Mouse (Mus musculus) gastrocnemius, postnatal 36 days (tissue): ENCODE data around the gene Gm10974. TPM values are rescaled to one million over a fixed set of nuclear protein-coding genes. Genes with fewer than 3 reads are reported as not detected.

Experiments used
- DNase-seq, 2 experiments: peaks; one replicate each; pipeline ENCODE4 v3.0.0; 2022
- intact Hi-C: fragments of 180-260 bp; cut with DNase I; formaldehyde crosslinking; loops from one replicate; pipeline ENCODE4 v1.15.1; 2025
- long read RNA-seq, 2 experiments: library from polyadenylated mRNA; stranded (forward); transcript quantifications; one replicate each; pipeline ENCODE4 v2.0.0; 2021
- total RNA-seq, 2 experiments: library from RNA; stranded (reverse); gene quantifications; 2 replicates each; pipeline ENCODE4 v1.2.3; 2021

Gene Gm10974
- total RNA-seq: not detected
- long read RNA-seq, experiment 1: 0 reads
- long read RNA-seq, experiment 2: 0 reads

GRCm38 (mm10) chr7:66365904-66366303, at the start of gene Gm10974:
Gene Gm10974 (plus strand): TSS chr7:66365905.
- intact Hi-C loops: no loop called here
- no peak for DNase-seq

- no peak for DNase-seq
- intact Hi-C loops: no loop called here
Measured at GRCm38 (mm10) chr7:66318147-66318546, 47.6 kb upstream of the Gm10974 start.

GRCm38 (mm10) chr7:66320996-66321395, 44.7 kb upstream of the Gm10974 start:
- DNase-seq: no peak
- intact Hi-C loops: no loop called here

GRCm38 (mm10) chr7:66323252-66324015, 42.3 kb upstream of the Gm10974 start:
- intact Hi-C loops: no loop called here
- DNase-seq: peak in 1 of 2 experiments; percentile 55

- intact Hi-C loops: no loop called here
- no peak for DNase-seq
Measured at GRCm38 (mm10) chr7:66325419-66326053, 40.2 kb upstream of the Gm10974 start.

GRCm38 (mm10) chr7:66327516-66327915, 38.2 kb upstream of the Gm10974 start:
- no peak for DNase-seq
- intact Hi-C loops: no loop called here

- DNase-seq: peak; percentile 17 to 20
- intact Hi-C loops: no loop called here
Measured at GRCm38 (mm10) chr7:66330610-66331009, 35.1 kb upstream of the Gm10974 start.

- intact Hi-C loops: no loop called here
- no peak for DNase-seq
Measured at GRCm38 (mm10) chr7:66332340-66332739, 33.4 kb upstream of the Gm10974 start.

- no peak for DNase-seq
- intact Hi-C loops: no loop called here
Measured at GRCm38 (mm10) chr7:66333906-66334500, 31.7 kb upstream of the Gm10974 start.

GRCm38 (mm10) chr7:66336955-66337354, 28.8 kb upstream of the Gm10974 start:
- DNase-seq: no peak
- intact Hi-C loops: no loop called here

- intact Hi-C loops: no loop called here
- DNase-seq: peak in 1 of 2 experiments; percentile 28
Measured at GRCm38 (mm10) chr7:66339625-66340024, 26.1 kb upstream of the Gm10974 start.

GRCm38 (mm10) chr7:66340044-66340443, 25.7 kb upstream of the Gm10974 start:
- no peak for DNase-seq
- intact Hi-C loops: no loop called here

GRCm38 (mm10) chr7:66342323-66342722, 23.4 kb upstream of the Gm10974 start:
- intact Hi-C loops: loop anchor here (1.0 to 2.0 kb wide), 2 partner anchors 32 to 46 kb away; partner anchors contain the start of gene Lrrk1
- peak; percentile 65 to 70 for DNase-seq

- no peak for DNase-seq
- intact Hi-C loops: loop anchor here (1.0 to 2.0 kb wide), 2 partner anchors 33 to 46 kb away; partner anchors contain the start of gene Lrrk1
Measured at GRCm38 (mm10) chr7:66342831-66343230, 22.9 kb upstream of the Gm10974 start.

- intact Hi-C loops: loop anchor here (2.0 kb wide), 1 partner anchor 45 kb away; the partner anchor contains the start of gene Lrrk1
- DNase-seq: no peak
Measured at GRCm38 (mm10) chr7:66343307-66343706, 22.4 kb upstream of the Gm10974 start.

- no peak for DNase-seq
Measured at GRCm38 (mm10) chr7:66346959-66347663, 18.6 kb upstream of the Gm10974 start.

GRCm38 (mm10) chr7:66348588-66348987, 17.1 kb upstream of the Gm10974 start:
- no peak for DNase-seq
- intact Hi-C loops: no loop called here

More at GRCm38 (mm10) chr7:66346959-66347663, 18.6 kb upstream of the Gm10974 start:
- intact Hi-C loops: no loop called here

GRCm38 (mm10) chr7:66349670-66350069, 16.0 kb upstream of the Gm10974 start:
- no peak for DNase-seq
- intact Hi-C loops: no loop called here

- intact Hi-C loops: no loop called here
- no peak for DNase-seq
Measured at GRCm38 (mm10) chr7:66351074-66351473, 14.6 kb upstream of the Gm10974 start.

GRCm38 (mm10) chr7:66354911-66355310, 10.8 kb upstream of the Gm10974 start:
- intact Hi-C loops: no loop called here
- no peak for DNase-seq
